Mouse (Mus musculus) CH12.LX (cell line): Measurements from ENCODE around the gene Trp63. TPM values are rescaled to one million over a fixed set of nuclear protein-coding genes. Genes with fewer than 3 reads are reported as not detected.
A peak's percentile ranks its signal among the peaks of the same experiment; 100 is the strongest.

ENCODE experiments used
- DNase-seq: peaks from one replicate; pipeline ENCODE4 v3.0.0-alpha.2; 2013; ENCODE audit errors: extremely low read depth
- H3K27ac ChIP-seq: 2 replicates; pipeline ENCODE4 v1.5.1; 2012; ENCODE audit warnings: low read depth, mild to moderate bottlenecking, control low read depth, moderate library complexity; ENCODE audit not compliant: insufficient read depth
- H3K27me3 ChIP-seq: replicated peaks from 2 replicates; pipeline ENCODE3; 2012; ENCODE audit warnings: inconsistent platforms
- H3K36me3 ChIP-seq, 2 experiments: replicated peaks in 1 of 2; 2 replicates each; pipeline versions ENCODE3 to v1.6.1; 2012; ENCODE audit warnings: inconsistent platforms in 1 of 2, low read length in 1 of 2, mild to moderate bottlenecking in 1 of 2, mixed read lengths in 1 of 2, moderate library complexity in 1 of 2; ENCODE audit not compliant: control insufficient read depth in 1 of 2, insufficient read depth in 1 of 2
- H3K4me1 ChIP-seq, 2 experiments: 2 replicates each; pipeline ENCODE4 v1.6.1; 2012; ENCODE audit warnings: inconsistent platforms in 1 of 2, moderate library complexity in 1 of 2; ENCODE audit not compliant: insufficient read depth in 2 of 2, control insufficient read depth in 1 of 2
- H3K4me2 ChIP-seq: 2 replicates; pipeline ENCODE4 v1.6.1; 2012; ENCODE audit warnings: low read depth, mild to moderate bottlenecking, control low read depth; ENCODE audit not compliant: poor library complexity, insufficient read depth, severe bottlenecking
- H3K4me3 ChIP-seq, 3 experiments: fragments of 150-350 bp in 1 of 3; sonication (generic) in 1 of 3; replicated peaks in 1 of 3; 2 replicates each; pipeline versions ENCODE3 to v1.5.1; 2011 to 2012; ENCODE audit warnings: low read depth in 2 of 3, low read length in 2 of 3, mild to moderate bottlenecking in 2 of 3, moderate library complexity in 2 of 3, control low read depth in 1 of 3, improper control_type of control experiment in 1 of 3, inconsistent platforms in 1 of 3, mixed read lengths in 1 of 3; ENCODE audit not compliant: poor library complexity in 1 of 3
- H3K79me2 ChIP-seq: replicated peaks from 2 replicates; pipeline ENCODE4 v1.6.1; 2012; ENCODE audit warnings: mild to moderate bottlenecking, moderate library complexity; ENCODE audit not compliant: control insufficient read depth, poor library complexity, insufficient read depth, severe bottlenecking; ENCODE audit errors: extremely low read depth
- H3K9ac ChIP-seq: 2 replicates; pipeline ENCODE4 v1.6.1; 2012; ENCODE audit warnings: low read depth, mild to moderate bottlenecking, control low read depth, moderate library complexity; ENCODE audit not compliant: insufficient read depth
- H3K9me3 ChIP-seq: replicated peaks from 2 replicates; pipeline ENCODE3; 2012; ENCODE audit warnings: low read length, inconsistent platforms, mixed read lengths
- BHLHE40 ChIP-seq: IDR thresholded peaks from 2 replicates; pipeline ENCODE4 v1.6.1; 2011; ENCODE audit warnings: mild to moderate bottlenecking, low read depth, low read length, improper control_type of control experiment
- CHD1 ChIP-seq: IDR thresholded peaks from 2 replicates; pipeline ENCODE4 v1.6.1; 2012; ENCODE audit warnings: low read depth, low read length, improper control_type of control experiment, inconsistent platforms
- CHD2 ChIP-seq: IDR thresholded peaks from 2 replicates; pipeline ENCODE4 v1.6.1; 2011; ENCODE audit warnings: low read length, improper control_type of control experiment
- CTCF ChIP-seq, 2 experiments: IDR thresholded peaks in 1 of 2; conservative IDR thresholded peaks in 1 of 2; 2 replicates each; pipeline ENCODE4 v1.5.1; 2011 to 2012; ENCODE audit warnings: low read depth in 2 of 2, low read length in 2 of 2, improper control_type of control experiment in 1 of 2, inconsistent platforms in 1 of 2, mild to moderate bottlenecking in 1 of 2, moderate library complexity in 1 of 2
- ELF1 ChIP-seq: IDR thresholded peaks from 2 replicates; pipeline ENCODE4 v1.6.1; 2014; ENCODE audit warnings: low read depth, mild to moderate bottlenecking, inconsistent platforms, low read length, improper control_type of control experiment
- EP300 ChIP-seq: IDR thresholded peaks from 2 replicates; pipeline ENCODE4 v1.6.1; 2011; ENCODE audit warnings: low read length, improper control_type of control experiment
- GABPA ChIP-seq: IDR thresholded peaks from 2 replicates; pipeline ENCODE4 v1.6.1; 2012; ENCODE audit warnings: low read depth, low read length, improper control_type of control experiment, inconsistent platforms; ENCODE audit not compliant: insufficient replicate concordance
- JUN ChIP-seq: IDR thresholded peaks from 2 replicates; pipeline ENCODE4 v1.6.1; 2011; ENCODE audit warnings: low read depth, mild to moderate bottlenecking, low read length, improper control_type of control experiment, moderate library complexity; ENCODE audit not compliant: insufficient read depth
- JUND ChIP-seq: conservative IDR thresholded peaks from 2 replicates; pipeline ENCODE4 v1.6.1; 2011; ENCODE audit warnings: low read depth, low read length, improper control_type of control experiment
- MAX ChIP-seq: IDR thresholded peaks from 2 replicates; pipeline ENCODE4 v1.6.1; 2011; ENCODE audit warnings: low read length, improper control_type of control experiment
- MAZ ChIP-seq: IDR thresholded peaks from 2 replicates; pipeline ENCODE4 v1.6.1; 2012; ENCODE audit warnings: low read depth, mild to moderate bottlenecking, inconsistent platforms, low read length, improper control_type of control experiment, moderate library complexity
- MEF2A ChIP-seq: IDR thresholded peaks from 2 replicates; pipeline ENCODE4 v1.6.1; 2014; ENCODE audit warnings: low read depth, mild to moderate bottlenecking, inconsistent platforms, low read length, improper control_type of control experiment, borderline replicate concordance
- MXI1 ChIP-seq: IDR thresholded peaks from 2 replicates; pipeline ENCODE4 v1.6.1; 2011; ENCODE audit warnings: mild to moderate bottlenecking, low read depth, low read length, improper control_type of control experiment
- MYC ChIP-seq: IDR thresholded peaks from 2 replicates; pipeline ENCODE4 v1.6.1; 2011; ENCODE audit warnings: low read depth, mild to moderate bottlenecking, improper control_type of control experiment, low read length
- NELFE ChIP-seq: IDR thresholded peaks from 2 replicates; pipeline ENCODE4 v1.6.1; 2011; ENCODE audit warnings: low read depth, low read length, improper control_type of control experiment
- NRF1 ChIP-seq: IDR thresholded peaks from 2 replicates; pipeline ENCODE4 v1.6.1; 2014; ENCODE audit warnings: low read depth, mild to moderate bottlenecking, inconsistent platforms, low read length, improper control_type of control experiment, moderate library complexity
- PAX5 ChIP-seq: IDR thresholded peaks from 2 replicates; pipeline ENCODE4 v1.6.1; 2012; ENCODE audit warnings: low read length, inconsistent platforms, mixed read lengths
- POLR2A ChIP-seq: IDR thresholded peaks from 2 replicates; pipeline ENCODE4 v1.6.1; 2011; ENCODE audit warnings: low read depth, mild to moderate bottlenecking, improper control_type of control experiment, low read length
- POLR2AphosphoS2 ChIP-seq: IDR thresholded peaks from 2 replicates; pipeline ENCODE4 v1.6.1; 2011; ENCODE audit warnings: low read depth, low read length, improper control_type of control experiment
- RAD21 ChIP-seq: IDR thresholded peaks from 2 replicates; pipeline ENCODE4 v1.6.1; 2011; ENCODE audit warnings: low read depth, mild to moderate bottlenecking, low read length, improper control_type of control experiment, moderate library complexity
- RCOR1 ChIP-seq: conservative IDR thresholded peaks from 2 replicates; pipeline ENCODE4 v1.6.1; 2012; ENCODE audit warnings: low read depth, mild to moderate bottlenecking, inconsistent platforms, low read length, improper control_type of control experiment
- SIN3A ChIP-seq: IDR thresholded peaks from 2 replicates; pipeline ENCODE4 v1.6.1; 2012; ENCODE audit warnings: low read length, improper control_type of control experiment, inconsistent platforms
- SMC3 ChIP-seq: IDR thresholded peaks from 2 replicates; pipeline ENCODE4 v1.6.1; 2011; ENCODE audit warnings: low read depth, low read length, improper control_type of control experiment
- TBP ChIP-seq: conservative IDR thresholded peaks from 2 replicates; pipeline ENCODE4 v1.6.1; 2011; ENCODE audit warnings: low read depth, low read length, improper control_type of control experiment
- TCF12 ChIP-seq: IDR thresholded peaks from 2 replicates; pipeline ENCODE4 v1.6.1; 2014; ENCODE audit warnings: low read depth, mild to moderate bottlenecking, inconsistent platforms, low read length, improper control_type of control experiment
- UBTF ChIP-seq: IDR thresholded peaks from 2 replicates; pipeline ENCODE4 v1.6.1; 2012; ENCODE audit warnings: low read depth, mild to moderate bottlenecking, inconsistent platforms, low read length, improper control_type of control experiment, moderate library complexity
- USF1 ChIP-seq: IDR thresholded peaks from 2 replicates; pipeline ENCODE4 v1.6.1; 2014; ENCODE audit warnings: low read depth, mild to moderate bottlenecking, inconsistent platforms, low read length, improper control_type of control experiment
- USF2 ChIP-seq: conservative IDR thresholded peaks from 2 replicates; pipeline ENCODE4 v1.6.1; 2011; ENCODE audit warnings: low read depth, low read length, improper control_type of control experiment
- ZC3H11A ChIP-seq: IDR thresholded peaks from 2 replicates; pipeline ENCODE4 v1.6.1; 2012; ENCODE audit warnings: low read depth, mild to moderate bottlenecking, inconsistent platforms, low read length, improper control_type of control experiment
- ZKSCAN1 ChIP-seq: IDR thresholded peaks from 2 replicates; pipeline ENCODE4 v1.6.1; 2012; ENCODE audit warnings: low read depth, inconsistent platforms, low read length, improper control_type of control experiment, borderline replicate concordance
- ZMIZ1 ChIP-seq: IDR thresholded peaks from 2 replicates; pipeline ENCODE4 v1.6.1; 2012; ENCODE audit warnings: low read depth, mild to moderate bottlenecking, inconsistent platforms, low read length, improper control_type of control experiment
- ZNF384 ChIP-seq: IDR thresholded peaks from 2 replicates; pipeline ENCODE4 v1.6.1; 2012; ENCODE audit warnings: low read depth, low read length, improper control_type of control experiment, inconsistent platforms
- dilution Hi-C: fragments of 300-500 bp; cut with MboI; formaldehyde crosslinking; loops from 2 replicates; pipeline ENCODE4 v1.14.3; 2020; ENCODE audit warnings: low sequenced_read_pairs; ENCODE audit not compliant: extremely low pct_unique_long_range_greater_than_20kb, extremely low pct_ligation_motif_present
- in situ Hi-C: fragments of 300-500 bp; cut with MboI; formaldehyde crosslinking; loops from 3 replicates; pipeline ENCODE4 v1.14.3; 2019; ENCODE audit warnings: low sequenced_read_pairs, low pct_ligation_motif_present, low pct_unique_long_range_greater_than_20kb, mixed read lengths
- polyA plus RNA-seq: library from polyadenylated mRNA; unstranded; fragments of >175 nt; gene quantifications from 2 replicates; pipeline ENCODE4 v1.2.1, GENCODE M21; 2012; ENCODE audit warnings: low read depth; ENCODE audit not compliant: insufficient read length
- total RNA-seq, 2 experiments: library from RNA; depleted of rRNA; stranded (reverse); fragments of 300-350 nt in 1 of 2; fragments of >200 nt in 1 of 2; gene quantifications; 2 replicates each; pipeline ENCODE4 v1.2.3; 2012 to 2014

Gene Trp63
- total and polyA plus RNA-seq, 3 experiments = 10.5 to 28.0 (median 20.6) TPM

DNA sequence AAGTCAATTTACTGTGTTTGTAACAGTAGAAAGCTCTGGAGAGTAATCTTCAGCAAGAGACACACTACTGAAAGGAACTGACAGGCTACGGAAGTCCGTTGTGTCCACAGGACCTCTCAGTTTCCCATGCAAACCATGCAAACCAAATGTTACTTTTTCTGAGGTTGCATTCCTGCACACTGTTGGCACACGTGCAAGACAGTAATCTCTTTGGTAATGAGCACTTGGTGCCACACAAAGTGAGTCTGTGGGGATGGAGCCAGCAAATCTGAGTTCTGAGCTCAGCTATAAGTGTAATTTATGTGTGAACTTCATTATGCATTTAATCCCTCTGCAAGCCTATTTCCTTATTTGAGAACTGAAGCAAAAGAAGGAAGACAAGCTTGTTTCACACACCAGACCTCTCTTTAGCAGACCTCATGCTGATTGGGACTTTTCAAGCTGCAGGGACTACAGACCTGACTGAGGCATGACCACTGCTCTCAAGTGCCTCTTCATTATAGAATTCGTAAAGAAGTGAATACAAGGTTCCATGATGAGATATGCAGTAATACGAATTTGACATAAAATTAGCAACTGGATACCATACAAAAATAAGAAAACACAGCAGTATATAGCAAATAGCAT lies 109.2 kb downstream of the Trp63 start:
- Histone ChIP-seq H3K4me1 (peaks cover 9 to 50% of the 10 kb centered on the region in 2 experiments), H3K9me3 (no peaks in the 10 kb centered on the region), H3K79me2 (peaks cover 4% of the 10 kb centered on the region; the same call in 1 of the 2 replicates)
- dilution Hi-C loops = no loop called here
- TF ChIP-seq BHLHE40 (peak; percentile 34; the same call in 1 of the 2 replicates), MAX (no peak)
- TF ChIP-seq, all 38 proteins: peak for 1
- in situ Hi-C loops = no loop called here
- no peak for DNase-seq
- Histone ChIP-seq H3K27ac (no peak overlapping the region), H3K4me3 (no peak overlapping the region), H3K4me2 (no peak overlapping the region), H3K36me3 (peaks cover 3 to 54% of the 10 kb centered on the region in 2 experiments), H3K9ac (no peak overlapping the region), H3K27me3 (no peaks in the 10 kb centered on the region)

DNA sequence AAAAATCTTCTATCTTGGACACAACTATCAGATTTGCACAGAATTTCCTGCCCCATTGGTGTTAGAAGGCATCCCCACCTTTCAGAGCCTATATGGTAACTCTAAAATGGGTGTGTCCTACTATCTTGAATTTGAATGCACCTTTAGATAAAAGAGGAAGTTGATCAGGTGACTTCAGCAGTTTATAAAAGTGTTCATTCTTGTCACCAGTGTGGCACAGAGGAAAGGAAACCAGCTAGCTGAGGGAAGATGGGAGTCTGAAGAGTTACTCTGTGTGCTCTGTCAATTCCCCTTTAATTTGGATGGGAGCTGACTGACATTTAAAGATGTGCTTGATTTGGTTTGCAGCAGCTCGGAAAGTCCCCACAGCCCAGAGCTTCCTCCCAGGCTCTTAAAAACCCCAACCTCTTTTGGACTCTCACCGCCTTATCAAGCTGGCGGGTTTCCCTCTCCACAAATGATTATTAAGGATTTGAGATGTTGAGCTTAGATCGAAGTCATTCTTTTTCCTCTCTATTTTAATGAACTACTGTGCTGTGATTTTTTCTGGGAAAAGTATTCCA lies 114.2 kb downstream of the Trp63 start:
- Histone ChIP-seq H3K4me2 (peak overlapping the region; percentile 46; the same call in 1 of the 2 replicates), H3K4me1 (peaks cover 12 to 70% of the 10 kb centered on the region in 2 experiments), H3K27me3 (no peaks in the 10 kb centered on the region), H3K9me3 (no peaks in the 10 kb centered on the region), H3K27ac (no peak overlapping the region; the same call in 1 of the 2 replicates), H3K79me2 (peaks cover 4% of the 10 kb centered on the region; the same call in 1 of the 2 replicates), H3K4me3 (no peak overlapping the region), H3K36me3 (peaks cover 2 to 29% of the 10 kb centered on the region in 2 experiments), H3K9ac (no peak overlapping the region)
- dilution Hi-C loops = no loop called here
- in situ Hi-C loops = no loop called here
- DNase-seq = peak; percentile 86
- TF ChIP-seq ZNF384 (no peak), TCF12 (no peak), POLR2A (no peak), ELF1 (no peak), GABPA (no peak), TBP (peak; percentile 91), POLR2AphosphoS2 (no peak), MEF2A (no peak), MAZ (no peak), NRF1 (no peak), CHD1 (no peak), USF2 (0 out of 2 replicates have a peak, but pooled peaks have one; percentile 30), CTCF (conservative IDR thresholded peaks at IDR 0.05 in 1 of 2, IDR thresholded peaks at IDR 0.05 in 1 of 2; ENCODE audit: low read depth in 2 of 2, low read length in 2 of 2) (no peak), MAX (no peak), ZMIZ1 (no peak), EP300 (0 out of 2 replicates have a peak, but pooled peaks have one; percentile 59), NELFE (no peak), PAX5 (no peak), RCOR1 (no peak), SIN3A (no peak), UBTF (no peak), RAD21 (no peak), MYC (no peak), JUND (no peak), ZKSCAN1 (no peak), CHD2 (no peak), ZC3H11A (no peak), MXI1 (no peak), USF1 (peak; percentile 49; the same call in 1 of the 2 replicates), BHLHE40 (peak; percentile 78), SMC3 (no peak), JUN (no peak)
